Mouse (Mus musculus): ENCODE measurements around the gene Zbp1. TPM values are rescaled to one million over a fixed set of nuclear protein-coding genes. Genes with fewer than 3 reads are reported as not detected.

The Zbp1 gene
- polyA plus RNA-seq, 1 experiment from 2014 or later = 1.5 TPM

- Histone ChIP-seq H3K4me1 (0 out of 2 replicates have a peak, but pooled peaks cover 2% of the 10 kb centered on the region), H3K4me3 (replicated peaks) (no peak overlapping the region), H3K9me3 (replicated peaks) (no peaks in the 10 kb centered on the region), H3K27ac (replicated peaks) (no peak overlapping the region), H3K27me3 (peaks cover 3% of the 10 kb centered on the region; the same call in 1 of the 2 replicates), H3K9ac (no peak overlapping the region), H3K36me3 (no peaks in the 10 kb centered on the region), H3K4me2 (replicated peaks) (no peak overlapping the region)
- no peak for ATAC-seq (ENCODE audit: insufficient number of reproducible peaks, low FRiP score, low TSS enrichment, low read depth)
- WGBS = 90% methylated on average over 10 of the region's 10 CpGs
Measured at GRCm38 (mm10) chr2:173164946-173165345, 53.8 kb downstream of the Zbp1 start.

DNA sequence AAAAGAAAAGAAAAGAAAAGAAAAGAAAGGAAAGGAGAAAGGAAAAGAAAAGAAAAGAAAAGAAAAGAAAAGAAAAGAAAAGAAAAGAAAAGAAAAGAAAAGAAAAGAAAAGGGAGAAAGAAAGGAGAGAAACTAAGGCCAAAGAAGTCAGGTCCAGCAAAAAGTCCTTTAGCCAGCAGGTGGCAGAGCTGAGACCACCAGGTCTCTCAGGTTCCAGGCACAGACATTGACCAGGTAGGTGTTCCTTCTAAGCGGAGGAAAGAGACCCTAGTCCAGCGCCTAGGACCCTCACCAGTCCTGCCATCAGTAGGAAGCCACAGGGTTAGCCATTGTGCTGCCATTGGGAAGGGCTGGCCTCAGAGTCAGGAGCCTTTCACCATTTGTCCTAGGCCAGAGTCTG lies 54.4 kb downstream of the Zbp1 start:
- H3K4me3 ChIP-seq (replicated peaks) = no peak overlapping the region
- H3K9me3 ChIP-seq (replicated peaks) = no peaks in the 10 kb centered on the region
- H3K4me2 ChIP-seq (replicated peaks) = no peak overlapping the region
- no peak overlapping the region for H3K27ac ChIP-seq (replicated peaks)
- H3K4me1 ChIP-seq = peaks cover 8% of the 10 kb centered on the region; the same call in 1 of the 2 replicates
- no peak for ATAC-seq (ENCODE audit: insufficient number of reproducible peaks, low FRiP score, low TSS enrichment, low read depth)
- peaks cover 3% of the 10 kb centered on the region; the same call in 1 of the 2 replicates for H3K27me3 ChIP-seq
- H3K9ac ChIP-seq = no peak overlapping the region
- H3K36me3 ChIP-seq = no peaks in the 10 kb centered on the region
- 37% methylated on average over 2 of the region's 2 CpGs for WGBS

DNA sequence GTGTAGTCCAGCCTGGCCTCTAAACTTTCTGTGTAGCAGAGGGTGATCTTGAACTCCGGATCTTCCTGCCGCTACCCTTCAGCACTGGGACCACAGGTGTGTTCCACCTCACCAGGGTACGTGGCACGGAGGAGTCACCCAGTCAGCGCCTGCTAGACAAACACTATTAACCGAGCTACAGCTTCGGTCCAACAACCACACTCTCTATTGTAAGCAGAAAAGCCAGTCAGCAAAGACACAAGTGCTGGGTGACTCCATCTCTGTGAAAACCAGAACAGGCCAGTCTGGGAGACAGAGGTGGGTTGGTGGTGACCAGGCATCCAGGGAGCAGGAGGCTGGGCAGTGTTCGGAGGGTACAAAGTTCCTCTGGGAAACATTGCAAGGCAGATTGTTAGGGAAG lies 55.3 kb downstream of the Zbp1 start:
- Histone ChIP-seq H3K27me3 (peaks cover 3% of the 10 kb centered on the region; the same call in 1 of the 2 replicates), H3K9ac (no peak overlapping the region), H3K4me3 (replicated peaks) (no peak overlapping the region), H3K27ac (replicated peaks) (no peak overlapping the region), H3K4me2 (replicated peaks) (no peak overlapping the region), H3K9me3 (replicated peaks) (no peaks in the 10 kb centered on the region), H3K4me1 (peaks cover 8% of the 10 kb centered on the region; the same call in 1 of the 2 replicates), H3K36me3 (no peaks in the 10 kb centered on the region)
- ATAC-seq (ENCODE audit: insufficient number of reproducible peaks, low FRiP score, low TSS enrichment, low read depth) = no peak
- WGBS = 79% methylated on average over 8 of the region's 8 CpGs

- H3K4me2 ChIP-seq (replicated peaks) = no peak overlapping the region
- H3K27ac ChIP-seq (replicated peaks) = peak overlapping the region; percentile 44; the same call in 1 of the 2 replicates
- H3K4me1 ChIP-seq = peaks cover 8% of the 10 kb centered on the region; the same call in 1 of the 2 replicates
- H3K36me3 ChIP-seq = no peaks in the 10 kb centered on the region
- 47% methylated on average over 24 of the region's 24 CpGs for WGBS
- ATAC-seq (ENCODE audit: insufficient number of reproducible peaks, low FRiP score, low TSS enrichment, low read depth) = peak; percentile 52
- H3K4me3 ChIP-seq (replicated peaks) = no peak overlapping the region
- no peaks in the 10 kb centered on the region for H3K9me3 ChIP-seq (replicated peaks)
- no peaks in the 10 kb centered on the region for H3K27me3 ChIP-seq
- no peak overlapping the region for H3K9ac ChIP-seq
Measured at GRCm38 (mm10) chr2:173159354-173160311, 59.1 kb downstream of the Zbp1 start.

DNA sequence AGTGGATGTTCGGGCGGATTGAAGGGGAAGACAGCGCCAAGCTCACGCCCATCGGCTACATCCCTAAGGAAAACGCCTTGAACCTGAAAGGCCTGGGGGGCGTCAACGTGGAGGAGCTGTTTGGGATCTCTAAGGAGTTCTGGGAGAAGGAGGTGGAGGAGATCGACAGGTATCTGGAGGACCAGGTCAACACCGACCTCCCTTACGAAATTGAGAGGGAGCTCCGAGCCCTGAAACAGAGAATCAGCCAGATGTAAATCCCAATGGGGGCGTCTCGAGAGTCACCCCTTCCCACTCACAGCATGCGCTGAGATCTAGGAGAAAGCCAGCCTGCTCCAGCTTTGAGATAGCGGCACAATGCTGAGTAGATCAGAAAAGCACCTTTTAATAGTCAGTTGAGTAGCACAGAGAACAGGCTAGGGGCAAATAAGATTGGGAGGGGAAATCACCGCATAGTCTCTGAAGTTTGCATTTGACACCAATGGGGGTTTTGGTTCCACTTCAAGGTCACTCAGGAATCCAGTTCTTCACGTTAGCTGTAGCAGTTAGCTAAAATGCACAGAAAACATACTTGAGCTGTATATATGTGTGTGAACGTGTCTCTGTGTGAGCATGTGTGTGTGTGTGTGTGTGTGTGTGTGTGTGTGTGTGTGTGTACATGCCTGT lies 60.2 kb downstream of the Zbp1 start:
- Histone ChIP-seq H3K36me3 (no peaks in the 10 kb centered on the region), H3K4me3 (replicated peaks) (no peak overlapping the region), H3K9me3 (replicated peaks) (no peaks in the 10 kb centered on the region), H3K4me1 (peaks cover 8% of the 10 kb centered on the region; the same call in 1 of the 2 replicates), H3K27ac (replicated peaks) (no peak overlapping the region), H3K9ac (no peak overlapping the region), H3K27me3 (no peaks in the 10 kb centered on the region), H3K4me2 (replicated peaks) (no peak overlapping the region)
- WGBS = 85% methylated on average over 19 of the region's 19 CpGs
- no peak for ATAC-seq (ENCODE audit: insufficient number of reproducible peaks, low FRiP score, low TSS enrichment, low read depth)

DNA sequence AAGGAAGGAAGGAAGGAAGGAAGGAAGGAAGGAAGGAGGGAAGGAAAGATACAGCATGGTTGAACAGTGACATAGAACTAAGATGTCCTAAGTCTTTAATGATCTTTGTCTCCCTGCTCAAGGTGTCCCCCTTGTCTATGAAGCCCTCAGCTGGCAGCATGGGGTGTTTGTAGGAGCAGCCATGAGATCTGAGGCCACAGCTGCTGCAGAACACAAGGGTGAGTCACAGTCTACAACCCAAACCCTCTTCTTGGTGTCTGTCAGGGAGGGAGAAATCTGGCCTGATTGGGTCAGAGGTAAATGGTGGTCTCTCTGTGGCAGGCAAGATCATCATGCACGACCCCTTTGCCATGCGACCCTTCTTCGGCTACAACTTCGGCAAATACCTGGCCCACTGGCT lies 60.9 kb downstream of the Zbp1 start:
- H3K27me3 ChIP-seq = no peaks in the 10 kb centered on the region
- H3K9me3 ChIP-seq (replicated peaks) = no peaks in the 10 kb centered on the region
- no peak for ATAC-seq (ENCODE audit: insufficient number of reproducible peaks, low FRiP score, low TSS enrichment, low read depth)
- no peak overlapping the region for H3K9ac ChIP-seq
- H3K4me3 ChIP-seq (replicated peaks) = no peak overlapping the region
- no peak overlapping the region for H3K27ac ChIP-seq (replicated peaks)
- WGBS = 93% methylated on average over 4 of the region's 4 CpGs
- H3K4me1 ChIP-seq = peaks cover 8% of the 10 kb centered on the region; the same call in 1 of the 2 replicates
- H3K4me2 ChIP-seq (replicated peaks) = no peak overlapping the region
- H3K36me3 ChIP-seq = no peaks in the 10 kb centered on the region

DNA sequence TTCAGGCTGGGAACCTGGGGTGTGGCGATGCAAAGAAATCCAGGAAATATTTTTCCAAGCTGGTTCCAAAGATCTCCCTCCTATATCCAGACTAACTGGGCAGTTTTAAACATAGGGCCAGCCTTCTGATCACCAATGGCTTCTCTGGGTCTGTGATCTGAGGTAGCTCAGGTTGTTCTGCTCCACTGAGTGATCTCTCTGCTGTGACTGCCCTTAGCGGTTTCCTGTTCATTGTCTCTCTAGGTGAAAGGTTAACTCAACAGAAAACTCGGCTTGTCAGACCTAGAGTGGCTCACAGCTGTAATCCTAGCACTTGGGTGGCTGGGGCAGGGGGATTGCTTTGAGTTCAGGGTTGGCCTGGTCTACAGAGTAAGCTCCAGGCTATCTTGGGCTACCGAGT lies 61.3 kb downstream of the Zbp1 start:
- Histone ChIP-seq H3K9ac (no peak overlapping the region), H3K36me3 (no peaks in the 10 kb centered on the region), H3K4me1 (peaks cover 8% of the 10 kb centered on the region; the same call in 1 of the 2 replicates), H3K4me3 (replicated peaks) (no peak overlapping the region), H3K9me3 (replicated peaks) (no peaks in the 10 kb centered on the region), H3K27ac (replicated peaks) (no peak overlapping the region), H3K4me2 (replicated peaks) (no peak overlapping the region), H3K27me3 (no peaks in the 10 kb centered on the region)
- WGBS = 55% methylated on average over 4 of the region's 4 CpGs
- no peak for ATAC-seq (ENCODE audit: insufficient number of reproducible peaks, low FRiP score, low TSS enrichment, low read depth)

- Histone ChIP-seq H3K9ac (no peak overlapping the region), H3K4me2 (replicated peaks) (no peak overlapping the region), H3K4me3 (replicated peaks) (no peak overlapping the region), H3K9me3 (replicated peaks) (no peaks in the 10 kb centered on the region), H3K27ac (replicated peaks) (no peak overlapping the region), H3K36me3 (no peaks in the 10 kb centered on the region), H3K4me1 (peaks cover 8% of the 10 kb centered on the region; the same call in 1 of the 2 replicates), H3K27me3 (no peaks in the 10 kb centered on the region)
- WGBS = 84% methylated on average over 13 of the region's 13 CpGs
- no peak for ATAC-seq (ENCODE audit: insufficient number of reproducible peaks, low FRiP score, low TSS enrichment, low read depth)
Measured at GRCm38 (mm10) chr2:173156923-173157322, 61.8 kb downstream of the Zbp1 start.

Other genes starting within 250 kb of the Zbp1 start
- gene Spo11, start 241.2 kb downstream of the Zbp1 start, polyA plus RNA-seq (2015; fragmentation: Nextera tagmentation; extraction: Ambion mirVana) = 4.3 and 6.5 TPM in 2 replicates
- gene Rae1, start 218.8 kb downstream of the Zbp1 start, polyA plus RNA-seq (2015; fragmentation: Nextera tagmentation; extraction: Ambion mirVana) = 124 and 129 TPM in 2 replicates
- gene Rbm38, start 198.4 kb downstream of the Zbp1 start, polyA plus RNA-seq (2015; fragmentation: Nextera tagmentation; extraction: Ambion mirVana) = 27.5 and 28.3 TPM in 2 replicates
- gene Ctcfl, start 99.4 kb downstream of the Zbp1 start, polyA plus RNA-seq (2015; fragmentation: Nextera tagmentation; extraction: Ambion mirVana) = 0.09 TPM in 1 of 2 replicates, not detected in the other
- gene Pck1, start 65.9 kb downstream of the Zbp1 start, polyA plus RNA-seq (2015; fragmentation: Nextera tagmentation; extraction: Ambion mirVana) = not detected in 2 replicates
- gene Pmepa1, start 57.6 kb upstream of the Zbp1 start, polyA plus RNA-seq (2015; fragmentation: Nextera tagmentation; extraction: Ambion mirVana) = 8.7 and 9.0 TPM in 2 replicates

Measured in embryonic facial prominence, embryonic 15.5 days (tissue).